Mouse (Mus musculus) stomach, postnatal 0 days (tissue): ENCODE data around the gene Ifnlr1.

Source experiments
- CTCF ChIP-seq: IDR thresholded peaks from 2 replicates; pipeline ENCODE4 v1.5.1; 2016; ENCODE audit warnings: antibody characterized with exemption, low read depth, mild to moderate bottlenecking, moderate library complexity
- EP300 ChIP-seq: optimal IDR thresholded peaks from 2 replicates; pipeline ENCODE3; 2016; ENCODE audit warnings: antibody characterized with exemption

DNA sequence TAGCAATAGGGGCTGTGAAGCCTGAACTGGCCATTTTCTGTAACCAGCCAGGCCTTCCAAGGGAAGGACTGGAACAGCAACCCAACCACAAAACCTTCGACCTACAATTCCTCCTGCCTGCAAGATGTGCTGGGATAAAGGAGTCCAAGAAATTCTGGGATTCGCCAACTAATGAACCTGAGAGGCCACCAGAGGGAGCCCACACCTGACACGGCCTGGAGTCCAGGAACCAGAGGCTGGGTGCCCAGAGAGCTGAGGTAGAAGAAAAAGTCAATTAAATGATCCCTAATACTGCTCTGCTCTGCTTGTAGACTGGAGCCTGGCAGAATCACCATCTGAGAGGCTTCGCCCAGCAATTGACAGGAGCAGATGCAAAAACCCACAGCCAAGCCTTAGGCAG, 2.5 kb upstream of the Ifnlr1 start:
- TF ChIP-seq CTCF (peak; percentile 81), EP300 (no peak)
